Mouse (Mus musculus): ENCODE measurements around the gene Crb3. TPM values are rescaled to one million over a fixed set of nuclear protein-coding genes. Genes with fewer than 3 reads are reported as not detected.
"Not testable (repeated sequence)": the region's sequence is repeated elsewhere in the genome, so short reads cannot be mapped to it uniquely, and the experiment has no call there.

Crb3 gene
- polyA plus RNA-seq, 1 experiment from 2014 or later = 0.27 TPM

DNA sequence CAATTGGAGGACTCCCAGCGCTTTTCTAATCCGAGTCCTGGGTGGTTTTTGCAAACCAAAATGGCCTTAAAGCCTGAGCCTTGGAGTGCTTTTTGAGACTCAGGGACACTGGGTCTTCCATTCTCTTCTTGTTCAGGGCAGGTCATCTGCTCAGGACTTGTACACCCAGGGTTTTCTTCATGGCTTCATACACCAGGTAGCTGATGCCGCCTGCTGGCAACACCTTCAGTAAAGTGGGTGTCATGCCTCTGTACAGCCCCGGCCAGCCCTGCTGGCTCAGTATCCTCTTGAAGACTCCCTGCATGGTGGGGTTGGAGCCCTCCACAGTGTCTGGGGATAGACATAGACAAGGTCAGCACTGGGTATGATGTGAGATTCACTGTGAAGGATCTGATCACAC, 26.1 kb upstream of the Crb3 start:
- Histone ChIP-seq H3K27me3 (replicated peaks) (peaks cover 15% of the 10 kb centered on the region), H3K9me3 (replicated peaks) (no peaks in the 10 kb centered on the region), H3K4me3 (0 out of 2 replicates have a peak overlapping the region, but pooled peaks have one; percentile 40), H3K9ac (no peak overlapping the region), H3K36me3 (peaks cover 9% of the 10 kb centered on the region), H3K27ac (ENCODE audit: poor library complexity, severe bottlenecking) (no peak overlapping the region), H3K4me1 (replicated peaks) (peaks cover 26% of the 10 kb centered on the region), H3K4me2 (peak overlapping the region; percentile 65)
- ATAC-seq (ENCODE audit: insufficient number of reproducible peaks, low FRiP score) = no peak
- WGBS = 73% methylated on average over 4 of the region's 4 CpGs

DNA sequence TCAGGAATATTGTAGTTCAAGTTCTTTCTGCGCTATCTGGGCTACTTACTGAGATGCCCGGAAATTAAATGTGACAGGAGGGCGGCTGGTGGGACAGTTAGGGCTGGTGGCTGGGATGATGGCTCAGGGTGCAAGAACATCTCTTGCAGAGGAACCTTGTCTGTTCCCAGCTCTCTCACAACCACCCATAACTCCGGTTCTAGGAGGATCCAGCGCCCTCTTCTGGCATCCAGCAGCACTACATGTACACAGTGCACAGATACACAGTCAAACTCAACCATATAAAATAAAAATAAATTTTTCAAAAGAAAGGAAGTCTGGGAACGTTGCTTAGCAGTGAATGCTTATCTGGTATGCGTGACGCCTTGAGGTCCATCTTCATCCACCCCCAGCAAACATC, 19.9 kb upstream of the Crb3 start:
- no peak overlapping the region for H3K4me2 ChIP-seq
- H3K9me3 ChIP-seq (replicated peaks) = no peaks in the 10 kb centered on the region
- H3K36me3 ChIP-seq = no peaks in the 10 kb centered on the region
- WGBS = 36% methylated on average over 8 of the region's 8 CpGs
- ATAC-seq (ENCODE audit: insufficient number of reproducible peaks, low FRiP score) = no peak
- H3K4me3 ChIP-seq = no peak overlapping the region
- no peak overlapping the region for H3K9ac ChIP-seq
- H3K4me1 ChIP-seq (replicated peaks) = peaks cover 11% of the 10 kb centered on the region
- H3K27ac ChIP-seq (ENCODE audit: poor library complexity, severe bottlenecking) = no peak overlapping the region
- H3K27me3 ChIP-seq (replicated peaks) = peaks cover 39% of the 10 kb centered on the region

GRCm38 (mm10) chr17:57041554-57041953, 17.4 kb upstream of the Crb3 start, which contains the start of gene Slc25a41:
Gene Slc25a41, minus strand, starts transcription at chr17:57041654.
- Histone ChIP-seq H3K36me3 (peaks cover 9% of the 10 kb centered on the region), H3K9ac (no peak within 1 kb of the TSS), H3K4me3 (no peak within 1 kb of the TSS), H3K9me3 (replicated peaks) (no peaks in the 10 kb centered on the region), H3K27me3 (replicated peaks) (peaks cover 32% of the 10 kb centered on the region), H3K4me1 (replicated peaks) (peaks cover 11% of the 10 kb centered on the region), H3K27ac (ENCODE audit: poor library complexity, severe bottlenecking) (no peak within 1 kb of the TSS), H3K4me2 (no peak within 1 kb of the TSS)
- ATAC-seq (ENCODE audit: insufficient number of reproducible peaks, low FRiP score) = no peak
- WGBS = 62% methylated on average over 8 of the region's 8 CpGs

- peaks cover 44% of the 10 kb centered on the region for H3K36me3 ChIP-seq
- no peaks in the 10 kb centered on the region for H3K27me3 ChIP-seq (replicated peaks)
- H3K4me2 ChIP-seq = no peak overlapping the region
- no peaks in the 10 kb centered on the region for H3K9me3 ChIP-seq (replicated peaks)
- H3K4me3 ChIP-seq = no peak overlapping the region
- 0 out of 2 replicates have a peak, but pooled peaks have one; percentile 26 for ATAC-seq (ENCODE audit: insufficient number of reproducible peaks, low FRiP score)
- no peak overlapping the region for H3K9ac ChIP-seq
- H3K27ac ChIP-seq (ENCODE audit: poor library complexity, severe bottlenecking) = no peak overlapping the region
- peaks cover 10% of the 10 kb centered on the region for H3K4me1 ChIP-seq (replicated peaks)
- 19% methylated on average over 5 of the region's 5 CpGs for WGBS
These were observed 11.5 kb upstream of the Crb3 start for GRCm38 (mm10) chr17:57047406-57047805.

DNA sequence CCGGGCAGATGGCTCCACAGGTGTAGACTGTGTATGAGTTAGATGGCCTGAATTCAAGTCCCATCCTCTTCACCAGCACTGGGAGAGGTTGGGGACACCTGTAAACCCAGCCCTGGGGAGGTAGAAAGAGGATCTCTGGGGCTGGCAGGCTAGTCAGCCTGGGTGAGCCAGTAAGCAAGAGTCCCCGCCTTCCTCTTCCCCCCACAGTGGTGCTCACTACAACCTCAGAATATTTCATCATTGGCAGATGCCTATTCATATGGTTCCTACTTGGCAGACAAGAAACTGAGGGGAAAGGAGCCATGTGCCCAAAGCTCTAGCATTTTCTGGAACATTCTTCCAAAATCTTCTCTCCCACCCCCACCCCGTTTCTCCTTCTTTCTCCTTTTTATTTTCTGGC, 10.1 kb upstream of the Crb3 start:
- Histone ChIP-seq H3K4me2 (no peak overlapping the region), H3K4me3 (no peak overlapping the region), H3K27ac (ENCODE audit: poor library complexity, severe bottlenecking) (no peak overlapping the region), H3K9me3 (replicated peaks) (no peaks in the 10 kb centered on the region), H3K36me3 (peaks cover 58% of the 10 kb centered on the region), H3K27me3 (replicated peaks) (no peaks in the 10 kb centered on the region), H3K9ac (no peak overlapping the region), H3K4me1 (replicated peaks) (no peaks in the 10 kb centered on the region)
- 92% methylated on average over 3 of the region's 3 CpGs for WGBS
- no peak for ATAC-seq (ENCODE audit: insufficient number of reproducible peaks, low FRiP score)

DNA sequence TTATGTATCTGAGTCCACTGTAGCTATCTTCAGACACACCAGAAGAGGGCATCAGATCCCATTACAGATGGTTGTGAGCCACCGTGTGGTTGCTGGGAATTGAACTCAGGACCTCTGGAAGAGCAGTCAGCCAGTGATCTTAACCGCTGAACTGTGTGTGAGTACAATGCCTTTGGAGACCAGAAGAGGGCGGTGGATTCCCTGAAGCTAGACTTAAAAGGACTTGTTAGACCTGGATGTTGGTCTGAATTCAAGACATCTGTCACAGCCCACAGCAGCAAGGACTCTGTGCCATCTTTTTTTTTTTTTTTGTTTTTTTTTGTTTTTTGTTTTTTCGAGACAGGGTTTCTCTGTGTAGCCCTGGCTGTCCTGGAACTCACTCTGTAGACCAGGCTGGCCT, 7.2 kb upstream of the Crb3 start:
- peaks cover 68% of the 10 kb centered on the region for H3K36me3 ChIP-seq
- H3K9ac ChIP-seq; H3K27ac ChIP-seq (ENCODE audit: poor library complexity, severe bottlenecking); H3K4me2 ChIP-seq; ATAC-seq (ENCODE audit: insufficient number of reproducible peaks, low FRiP score); H3K4me1 ChIP-seq (replicated peaks); H3K27me3 ChIP-seq (replicated peaks); H3K9me3 ChIP-seq (replicated peaks); H3K4me3 ChIP-seq: not testable (repeated sequence)
- WGBS = 74% methylated on average over 4 of the region's 4 CpGs

DNA sequence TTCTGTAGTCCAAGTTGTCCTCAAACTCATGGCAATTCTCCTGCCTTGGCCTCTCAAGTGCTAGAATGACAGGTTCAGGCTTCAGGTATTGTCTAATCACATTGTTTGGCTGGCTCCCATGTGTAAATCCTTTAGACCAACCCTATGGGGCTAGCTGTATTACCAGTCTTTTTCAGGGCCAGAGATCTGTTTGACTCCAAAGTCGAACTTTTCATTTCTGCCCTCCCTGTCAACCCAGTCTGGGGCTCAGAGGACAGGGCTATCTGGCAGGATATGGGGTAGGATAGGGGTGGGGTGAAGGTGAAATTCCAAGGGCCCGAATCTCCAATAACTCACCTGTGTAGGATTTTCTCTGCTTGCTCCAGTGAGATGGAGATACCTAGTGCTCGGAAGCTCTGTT, 2.7 kb upstream of the Crb3 start:
- H3K27ac ChIP-seq (ENCODE audit: poor library complexity, severe bottlenecking) = no peak overlapping the region
- H3K9ac ChIP-seq = no peak overlapping the region
- peaks cover 47% of the 10 kb centered on the region for H3K36me3 ChIP-seq
- no peak overlapping the region for H3K4me2 ChIP-seq
- no peaks in the 10 kb centered on the region for H3K9me3 ChIP-seq (replicated peaks)
- 79% methylated on average over 3 of the region's 3 CpGs for WGBS
- peaks cover 19% of the 10 kb centered on the region for H3K4me1 ChIP-seq (replicated peaks)
- peaks cover 5% of the 10 kb centered on the region for H3K27me3 ChIP-seq (replicated peaks)
- no peak for ATAC-seq (ENCODE audit: insufficient number of reproducible peaks, low FRiP score)
- no peak overlapping the region for H3K4me3 ChIP-seq

- H3K9me3 ChIP-seq (replicated peaks) = no peaks in the 10 kb centered on the region
- H3K4me1 ChIP-seq (replicated peaks) = peaks cover 30% of the 10 kb centered on the region
- peak within 1 kb of the TSS; percentile 90 for H3K9ac ChIP-seq
- H3K27ac ChIP-seq (ENCODE audit: poor library complexity, severe bottlenecking) = peak within 1 kb of the TSS; percentile 40; the same call in 1 of the 2 replicates
- peaks cover 15% of the 10 kb centered on the region for H3K36me3 ChIP-seq
- peak within 1 kb of the TSS; percentile 92 for H3K4me3 ChIP-seq
- under 1% methylated on average over 31 of the region's 45 CpGs for WGBS
- H3K4me2 ChIP-seq = peak within 1 kb of the TSS; percentile 88
- H3K27me3 ChIP-seq (replicated peaks) = peaks cover 34% of the 10 kb centered on the region
- peak; percentile 69 for ATAC-seq (ENCODE audit: insufficient number of reproducible peaks, low FRiP score)
These were observed 627 bp downstream of the Crb3 start, which contains the start of gene Slc25a23 for GRCm38 (mm10) chr17:57059486-57059977. Gene Slc25a23, minus strand, starts transcription at chr17:57059863.

GRCm38 (mm10) chr17:57060231-57060801, 1.4 kb downstream of the Crb3 start:
- no peaks in the 10 kb centered on the region for H3K9me3 ChIP-seq (replicated peaks)
- peaks cover 30% of the 10 kb centered on the region for H3K4me1 ChIP-seq (replicated peaks)
- peaks cover 42% of the 10 kb centered on the region for H3K27me3 ChIP-seq (replicated peaks)
- WGBS = under 1% methylated on average over 44 of the region's 44 CpGs
- H3K9ac ChIP-seq = 0 out of 2 replicates have a peak overlapping the region, but pooled peaks have one; percentile 90
- peak; percentile 86 for ATAC-seq (ENCODE audit: insufficient number of reproducible peaks, low FRiP score)
- 0 out of 2 replicates have a peak overlapping the region, but pooled peaks have one; percentile 14 for H3K27ac ChIP-seq (ENCODE audit: poor library complexity, severe bottlenecking)
- H3K4me3 ChIP-seq = peak overlapping the region; percentile 92
- peak overlapping the region; percentile 88 for H3K4me2 ChIP-seq
- H3K36me3 ChIP-seq = peaks cover 8% of the 10 kb centered on the region; the same call in 1 of the 2 replicates

GRCm38 (mm10) chr17:57061069-57061468, 2.2 kb downstream of the Crb3 start:
- no peak for ATAC-seq (ENCODE audit: insufficient number of reproducible peaks, low FRiP score)
- Histone ChIP-seq H3K4me1 (replicated peaks) (peaks cover 30% of the 10 kb centered on the region), H3K36me3 (0 out of 2 replicates have a peak, but pooled peaks cover 2% of the 10 kb centered on the region), H3K4me3 (peak overlapping the region; percentile 92; the same call in 1 of the 2 replicates), H3K27me3 (replicated peaks) (peaks cover 49% of the 10 kb centered on the region), H3K9me3 (replicated peaks) (no peaks in the 10 kb centered on the region), H3K4me2 (peak overlapping the region; percentile 88), H3K9ac (no peak overlapping the region), H3K27ac (ENCODE audit: poor library complexity, severe bottlenecking) (no peak overlapping the region)
- WGBS = 31% methylated on average over 10 of the region's 10 CpGs

GRCm38 (mm10) chr17:57062011-57062521, 3.2 kb downstream of the Crb3 start:
- WGBS = 2% methylated on average over 37 of the region's 39 CpGs
- Histone ChIP-seq H3K27ac (ENCODE audit: poor library complexity, severe bottlenecking) (no peak overlapping the region), H3K4me1 (replicated peaks) (peaks cover 30% of the 10 kb centered on the region), H3K9me3 (replicated peaks) (no peaks in the 10 kb centered on the region), H3K4me2 (peak overlapping the region; percentile 69), H3K9ac (peak overlapping the region; percentile 3; the same call in 1 of the 2 replicates), H3K36me3 (0 out of 2 replicates have a peak, but pooled peaks cover 2% of the 10 kb centered on the region), H3K27me3 (replicated peaks) (peaks cover 57% of the 10 kb centered on the region), H3K4me3 (peak overlapping the region; percentile 42)
- no peak for ATAC-seq (ENCODE audit: insufficient number of reproducible peaks, low FRiP score)
